17 mouse cellular contexts compared by ENCODE assay signal in genomic region chr11:19811992-19812690, GRCm38 (mm10).
DNase-seq lines count a peak whose midpoint lies in the region; ATAC-seq and TF ChIP-seq lines count a peak whose summit lies in the region.
"Had no signal": no experiment of that assay in that cellular context is flagged by ENCODE, and none has a peak within 500 bp of the region (broad histone marks: within the 10 kb centered on the region; RNA-seq: fewer than 3 reads in every experiment).

No protein-coding gene starts in this region.

- 0 out of 2 replicates have a peak overlapping the region, but pooled peaks have one; percentile 14 for H3K27ac ChIP-seq in forebrain, embryonic 14.5 days (ENCODE audit: low read depth, low read length)
- H3K27ac ChIP-seq in forebrain, embryonic 15.5 days (replicated peaks) = no peak overlapping the region
- no peak overlapping the region for H3K27ac ChIP-seq in midbrain, embryonic 11.5 days (ENCODE audit: low read depth, low read length)
- H3K27ac ChIP-seq in midbrain, postnatal 0 days (ENCODE audit: low read depth, low read length) = no peak overlapping the region
- 0 out of 2 replicates have a peak overlapping the region, but pooled peaks have one; percentile 4 for H3K27ac ChIP-seq in limb, embryonic 10.5 days
- H3K27ac ChIP-seq: lung, embryonic 15.5 days had no signal

- no peak for TF ChIP-seq CTCF in midbrain, postnatal 0 days (IDR thresholded peaks at IDR 0.05)

- H3K4me1 ChIP-seq in forebrain, embryonic 14.5 days (ENCODE audit: control insufficient read depth, insufficient read depth, low read length) = 0 out of 2 replicates have a peak, but pooled peaks cover 3% of the 10 kb centered on the region
- peaks cover 8% of the 10 kb centered on the region; the same call in 1 of the 2 replicates for H3K4me1 ChIP-seq in forebrain, embryonic 15.5 days
- H3K4me1 ChIP-seq in midbrain, embryonic 11.5 days (ENCODE audit: control insufficient read depth, insufficient read depth, low read length) = peaks cover 7% of the 10 kb centered on the region
- no peaks in the 10 kb centered on the region for H3K4me1 ChIP-seq in midbrain, postnatal 0 days (ENCODE audit: insufficient read depth, low read length)
- peaks cover 18% of the 10 kb centered on the region for H3K4me1 ChIP-seq in limb, embryonic 10.5 days

- H3K27me3 ChIP-seq in forebrain, embryonic 14.5 days (replicated peaks; ENCODE audit: control insufficient read depth, insufficient read depth, low read length) = no peaks in the 10 kb centered on the region
- H3K27me3 ChIP-seq in forebrain, embryonic 15.5 days = no peaks in the 10 kb centered on the region
- H3K27me3 ChIP-seq in midbrain, embryonic 11.5 days (ENCODE audit: control insufficient read depth, insufficient read depth, low read length) = no peaks in the 10 kb centered on the region; the same call in 1 of the 2 replicates
- H3K27me3 ChIP-seq in midbrain, postnatal 0 days (ENCODE audit: insufficient read depth, low read length) = no peaks in the 10 kb centered on the region; the same call in 1 of the 2 replicates
- H3K27me3 ChIP-seq in limb, embryonic 10.5 days (ENCODE audit: low read depth, poor library complexity, severe bottlenecking) = 0 out of 2 replicates have a peak, but pooled peaks cover 6% of the 10 kb centered on the region
- H3K27me3 ChIP-seq: lung, embryonic 15.5 days had no signal

- no peak overlapping the region for H3K4me2 ChIP-seq in forebrain, embryonic 14.5 days (ENCODE audit: low read length)
- H3K4me2 ChIP-seq in forebrain, embryonic 15.5 days (replicated peaks) = no peak overlapping the region
- 0 out of 2 replicates have a peak overlapping the region, but pooled peaks have one; percentile 7 for H3K4me2 ChIP-seq in midbrain, embryonic 11.5 days
- H3K4me2 ChIP-seq in midbrain, postnatal 0 days (ENCODE audit: low read depth, low read length, poor library complexity, severe bottlenecking) = no peak overlapping the region
- H3K4me2 ChIP-seq: lung, embryonic 15.5 days had no signal

- ATAC-seq in forebrain, embryonic 14.5 days = no peak
- ATAC-seq in forebrain, embryonic 15.5 days (replicated peaks) = no peak; the same call in 1 of the 2 replicates
- ATAC-seq in midbrain, embryonic 11.5 days (ENCODE audit: low FRiP score) = peak; percentile 70; the same call in 1 of the 2 replicates
- ATAC-seq in midbrain, postnatal 0 days (ENCODE audit: low FRiP score) = no peak
- ATAC-seq: activated CD4-positive, CD25-positive, alpha-beta regulatory T cell, adult 4 months had no signal

- no peak overlapping the region for H3K4me3 ChIP-seq in forebrain, embryonic 14.5 days (ENCODE audit: low read depth, low read length)
- H3K4me3 ChIP-seq in forebrain, embryonic 15.5 days = no peak overlapping the region
- no peak overlapping the region for H3K4me3 ChIP-seq in midbrain, embryonic 11.5 days (ENCODE audit: low read depth, low read length)
- no peak overlapping the region for H3K4me3 ChIP-seq in midbrain, postnatal 0 days (ENCODE audit: low read depth, low read length)
- H3K4me3 ChIP-seq in limb, embryonic 10.5 days = peak overlapping the region; percentile 10; the same call in 1 of the 2 replicates
- H3K4me3 ChIP-seq: lung, embryonic 15.5 days had no signal

- H3K9me3 ChIP-seq in forebrain, embryonic 14.5 days (replicated peaks; ENCODE audit: control insufficient read depth, low read length) = no peaks in the 10 kb centered on the region
- H3K9me3 ChIP-seq in forebrain, embryonic 15.5 days = no peaks in the 10 kb centered on the region
- H3K9me3 ChIP-seq in midbrain, embryonic 11.5 days (ENCODE audit: control insufficient read depth, low read length) = no peaks in the 10 kb centered on the region; the same call in 1 of the 2 replicates
- H3K9me3 ChIP-seq in midbrain, postnatal 0 days (ENCODE audit: low read length) = no peaks in the 10 kb centered on the region
- no peaks in the 10 kb centered on the region for H3K9me3 ChIP-seq in limb, embryonic 10.5 days (replicated peaks)
- H3K9me3 ChIP-seq: lung, embryonic 15.5 days had no signal

- WGBS in forebrain, embryonic 14.5 days = 21% methylated on average over 10 of the region's 10 CpGs
- 19% methylated on average over 10 of the region's 10 CpGs for whole genome bisulfite sequencing in forebrain, embryonic 15.5 days
- WGBS in midbrain, embryonic 11.5 days = 6% methylated on average over 10 of the region's 10 CpGs
- 23% methylated on average over 10 of the region's 10 CpGs for WGBS in midbrain, postnatal 0 days
- 19% methylated on average over 10 of the region's 10 CpGs for WGBS in limb, embryonic 10.5 days

- H3K9ac ChIP-seq in forebrain, embryonic 14.5 days (ENCODE audit: low read length) = peak overlapping the region; percentile 2; the same call in 1 of the 2 replicates
- H3K9ac ChIP-seq in forebrain, embryonic 15.5 days (replicated peaks) = no peak overlapping the region
- H3K9ac ChIP-seq in midbrain, embryonic 11.5 days (ENCODE audit: low read length) = 0 out of 2 replicates have a peak overlapping the region, but pooled peaks have one; percentile 12
- no peak overlapping the region for H3K9ac ChIP-seq in midbrain, postnatal 0 days (replicated peaks; ENCODE audit: low read length, poor library complexity, severe bottlenecking)
- H3K9ac ChIP-seq: lung, embryonic 15.5 days had no signal

- DNase-seq in forebrain, embryonic 14.5 days (ENCODE audit: low spot score) = no peak
- no peak for DNase-seq in midbrain, embryonic 11.5 days (ENCODE audit: low spot score, missing footprints)
- DNase-seq in midbrain, postnatal 0 days (ENCODE audit: low spot score) = no peak
- DNase-seq in limb, embryonic 10.5 days (ENCODE audit: low spot score) = no peak
- DNase-seq in left cerebral cortex, adult 8-10 months (ENCODE audit: low spot score in 2 of 2) = no peak
- no peak for DNase-seq in spleen, adult 18-20 months
- DNase-seq: adrenal gland, postnatal 36 days; B cell, adult 2 months; cerebellum, postnatal 36 days; heart, postnatal 10 days; kidney, adult 11 months; kidney, postnatal 36 days; right cerebral cortex, adult 18-20 months; thymus, postnatal 4 days had no signal

- no peaks in the 10 kb centered on the region for H3K36me3 ChIP-seq in forebrain, embryonic 14.5 days (ENCODE audit: control insufficient read depth, insufficient read depth, low read length)
- no peaks in the 10 kb centered on the region for H3K36me3 ChIP-seq in forebrain, embryonic 15.5 days
- no peaks in the 10 kb centered on the region for H3K36me3 ChIP-seq in midbrain, embryonic 11.5 days (ENCODE audit: control insufficient read depth, insufficient read depth, low read length)
- no peaks in the 10 kb centered on the region for H3K36me3 ChIP-seq in midbrain, postnatal 0 days (ENCODE audit: insufficient read depth, low read length)
- no peaks in the 10 kb centered on the region for H3K36me3 ChIP-seq in limb, embryonic 10.5 days
- H3K36me3 ChIP-seq: lung, embryonic 15.5 days had no signal

Comparison
In these comparisons a context has a peak if more than half of its experiments do, and no peak if none do; other contexts are left out.
1. H3K27ac ChIP-seq: peak in forebrain, embryonic 14.5 days (single experiment) and limb, embryonic 10.5 days (single experiment); none in forebrain, embryonic 15.5 days (single experiment), midbrain, embryonic 11.5 days (single experiment) and midbrain, postnatal 0 days (single experiment).
2. H3K9ac ChIP-seq: peak in forebrain, embryonic 14.5 days (single experiment) and midbrain, embryonic 11.5 days (single experiment); none in forebrain, embryonic 15.5 days (single experiment) and midbrain, postnatal 0 days (single experiment).